Mouse (Mus musculus) CD4-positive helper T cell, adult 2 months (primary cell): ENCODE results near the gene 4933402N22Rik.
"Not testable (repeated sequence)": the region's sequence is repeated elsewhere in the genome, so short reads cannot be mapped to it uniquely, and the experiment has no call there.

Experiments used
- DNase-seq: peaks from one replicate; pipeline ENCODE4 v3.0.0-alpha.2; 2012; ENCODE audit warnings: low read depth, missing footprints, low spot score

Gene 4933402N22Rik

GRCm38 (mm10) chr5:11917743-11918142 lies at the start of gene 4933402N22Rik:
Gene 4933402N22Rik (plus strand): TSS chr5:11918043.
- DNase-seq, result not testable (repeated sequence)

- not testable (repeated sequence) for DNase-seq
Measured at GRCm38 (mm10) chr5:11923790-11924189, 5.9 kb downstream of the 4933402N22Rik start.
